Mouse (Mus musculus) bone marrow macrophage, adult 2 months (primary cell): ENCODE data around the gene Mrpl54.

Experiments
- CTCF ChIP-seq: IDR thresholded peaks from 2 replicates; pipeline ENCODE4 v1.5.1; 2012; ENCODE audit warnings: low read depth, mild to moderate bottlenecking, low read length, moderate library complexity
- POLR2A ChIP-seq: IDR thresholded peaks from 2 replicates; pipeline ENCODE4 v1.6.1; 2012; ENCODE audit warnings: mild to moderate bottlenecking, low read depth, low read length, borderline replicate concordance

- no peak for TF ChIP-seq CTCF
- TF ChIP-seq POLR2A = no peak
These were observed 19.9 kb upstream of the Mrpl54 start for GRCm38 (mm10) chr10:81286586-81286985.
